Mouse (Mus musculus) heart, postnatal 0 days (tissue): ENCODE data around the gene Ube2g2. TPM values are rescaled to one million over a fixed set of nuclear protein-coding genes. Genes with fewer than 3 reads are reported as not detected.
A peak's percentile ranks its signal among the peaks of the same experiment; 100 is the strongest.

Experiments
- ATAC-seq: fragments of 200-750 bp; cut with Nextera tagmentation; 2 replicates; pipeline ENCODE4 v1.8.0; 2017; ENCODE audit warnings: low read depth, moderate number of reproducible peaks, moderate library complexity; ENCODE audit not compliant: insufficient read depth
- DNase-seq: peaks from one replicate; pipeline ENCODE4 v3.0.0-alpha.2; 2016; ENCODE audit warnings: low spot score
- H3K27ac ChIP-seq: fragments of 300-500 bp; sonication (generic); 2 replicates; pipeline ENCODE4 v1.5.1; 2014; ENCODE audit warnings: low read depth, mild to moderate bottlenecking
- H3K27me3 ChIP-seq: fragments of 300-500 bp; sonication (generic); 2 replicates; pipeline ENCODE4 v1.6.1; 2014; ENCODE audit warnings: low read length, mixed read lengths; ENCODE audit not compliant: control insufficient read depth, insufficient read depth
- H3K36me3 ChIP-seq: fragments of 300-500 bp; sonication (generic); replicated peaks from 2 replicates; pipeline ENCODE4 v1.6.1; 2014; ENCODE audit warnings: low read length, mixed read lengths; ENCODE audit not compliant: control insufficient read depth, insufficient read depth
- H3K4me1 ChIP-seq: fragments of 300-500 bp; sonication (generic); 2 replicates; pipeline ENCODE4 v1.6.1; 2014; ENCODE audit warnings: antibody characterized with exemption; ENCODE audit not compliant: control insufficient read depth, insufficient read depth
- H3K4me2 ChIP-seq: fragments of 300-500 bp; sonication (generic); 2 replicates; pipeline ENCODE4 v1.6.1; 2014; ENCODE audit warnings: low read depth, mild to moderate bottlenecking, low read length, moderate library complexity
- H3K4me3 ChIP-seq: fragments of 300-500 bp; sonication (generic); 2 replicates; pipeline ENCODE4 v1.5.1; 2014; ENCODE audit warnings: low read depth, low read length
- H3K9ac ChIP-seq: fragments of 300-500 bp; sonication (generic); replicated peaks from 2 replicates; pipeline ENCODE4 v1.6.1; 2014; ENCODE audit warnings: low read depth, low read length, mixed read lengths
- H3K9me3 ChIP-seq: fragments of 300-500 bp; sonication (generic); replicated peaks from 2 replicates; pipeline ENCODE4 v1.6.1; 2016; ENCODE audit warnings: low read length; ENCODE audit not compliant: control insufficient read depth
- CTCF ChIP-seq: IDR thresholded peaks from 2 replicates; pipeline ENCODE4 v1.5.1; 2016; ENCODE audit warnings: antibody characterized with exemption, control low read depth, low read depth
- EP300 ChIP-seq: IDR thresholded peaks from 2 replicates; pipeline ENCODE4 v1.6.1; 2016; ENCODE audit warnings: antibody characterized with exemption, low read depth
- WGBS: fragments of 180-500 bp; shearing (Covaris S2); extraction: QIAGEN DNeasy Blood & Tissue Kit; methylation state at CpG from one replicate; pipeline ENCODE4 v1.1.7; 2014; 5-methylcytosine and 5-hydroxymethylcytosine counted together
- polyA plus RNA-seq: library from polyadenylated mRNA; unstranded; fragments of >200 nt; fragmentation: Nextera tagmentation; extraction: Ambion mirVana; gene quantifications from 2 replicates; pipeline ENCODE4 v1.2.1, GENCODE M21; 2015
- total RNA-seq: library from RNA; depleted of rRNA; stranded (reverse); fragments of >200 nt; gene quantifications from 2 replicates; pipeline ENCODE4 v1.2.3, GENCODE M21; 2014; ENCODE audit warnings: low replicate concordance

Gene Ube2g2
- total and polyA plus RNA-seq, 2 experiments from 2014 or later: 56.4 to 71.8 TPM

DNA sequence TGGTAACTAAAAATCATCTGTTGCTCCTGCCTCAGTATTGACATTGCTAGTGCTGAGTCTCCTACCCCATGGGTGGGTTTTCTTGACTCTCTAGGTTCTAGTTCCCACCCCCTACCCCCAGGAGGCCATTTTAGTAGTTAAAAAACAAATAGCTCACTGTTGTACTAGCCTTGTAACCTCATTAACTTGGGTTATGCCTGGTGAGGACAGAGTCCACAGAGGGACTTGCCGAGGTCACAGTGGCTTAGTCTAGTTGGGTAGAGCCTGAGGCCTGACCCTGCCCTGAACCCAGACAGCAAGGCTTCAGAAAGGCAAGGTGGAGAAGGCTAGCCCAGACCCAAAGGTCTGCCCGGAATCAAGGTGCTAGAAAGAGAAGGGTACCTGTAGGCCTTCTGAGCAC lies 34.0 kb upstream of the Ube2g2 start:
- Histone ChIP-seq H3K4me1 (peaks cover 28% of the 10 kb centered on the region), H3K4me3 (no peak overlapping the region), H3K9ac (no peak overlapping the region), H3K27ac (no peak overlapping the region), H3K27me3 (no peaks in the 10 kb centered on the region), H3K36me3 (peaks cover 49% of the 10 kb centered on the region), H3K4me2 (no peak overlapping the region), H3K9me3 (no peaks in the 10 kb centered on the region)
- TF ChIP-seq EP300 (no peak), CTCF (no peak)
- WGBS: 85% methylated on average over 2 of the region's 2 CpGs
- ATAC-seq (no peak), DNase-seq (no peak)

DNA sequence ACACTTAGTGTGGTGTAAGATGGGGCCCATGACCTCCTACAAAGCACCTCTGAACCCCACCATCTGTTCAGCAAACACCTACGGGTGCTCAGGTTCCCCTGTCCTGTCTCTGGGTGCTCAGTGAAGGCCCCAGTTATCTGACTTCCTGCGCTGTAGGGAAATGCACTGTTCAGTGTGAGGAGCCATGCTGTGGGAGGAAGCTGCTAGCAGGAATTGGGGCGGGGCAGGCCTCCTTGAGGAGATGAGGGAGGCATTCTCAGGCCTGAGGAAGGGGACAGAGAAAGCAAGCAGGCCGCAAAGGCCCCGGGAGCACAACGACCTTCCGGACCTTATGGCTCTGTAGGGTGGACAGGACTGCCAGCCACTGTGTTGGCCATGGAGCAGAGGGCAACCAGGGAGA lies 33.0 kb upstream of the Ube2g2 start:
- WGBS: 52% methylated on average over 7 of the region's 7 CpGs
- peaks cover 59% of the 10 kb centered on the region for H3K36me3 ChIP-seq

DNA sequence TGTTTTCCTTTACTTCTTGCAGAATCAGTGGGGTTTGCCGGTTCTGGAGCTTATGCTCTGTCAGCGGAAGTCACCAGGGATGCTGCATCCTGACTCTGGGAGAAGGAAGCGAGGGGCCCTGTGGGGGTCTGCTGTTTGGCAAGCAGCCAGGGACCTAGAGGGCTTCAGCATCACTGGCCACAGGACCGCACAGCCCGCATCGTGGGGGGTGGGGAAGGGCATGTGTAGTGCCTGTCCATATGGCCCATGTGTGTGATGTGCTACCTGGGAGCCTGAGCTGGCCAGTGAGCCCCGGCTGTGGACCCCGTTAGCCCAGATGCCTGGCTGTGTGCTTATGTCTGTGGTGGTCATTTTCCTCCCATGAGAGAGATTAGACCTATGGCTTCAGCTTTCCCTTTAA lies 32.3 kb upstream of the Ube2g2 start:
- no peak for ATAC-seq
- 65% methylated on average over 8 of the region's 8 CpGs for WGBS
- H3K4me2 ChIP-seq: peak overlapping the region; percentile 30; the same call in 1 of the 2 replicates
- no peaks in the 10 kb centered on the region for H3K9me3 ChIP-seq
- peak overlapping the region; percentile 8 for H3K27ac ChIP-seq
- H3K27me3 ChIP-seq: no peaks in the 10 kb centered on the region
- peaks cover 19% of the 10 kb centered on the region; the same call in 1 of the 2 replicates for H3K4me1 ChIP-seq
- H3K4me3 ChIP-seq: no peak overlapping the region
- no peak for DNase-seq
- no peak overlapping the region for H3K9ac ChIP-seq
- TF ChIP-seq EP300 (no peak), CTCF (no peak)
- H3K36me3 ChIP-seq: peaks cover 66% of the 10 kb centered on the region

More for the DNA sequence above, 33.0 kb upstream of the Ube2g2 start:
- no peak for DNase-seq
- TF ChIP-seq CTCF: no peak
- TF ChIP-seq EP300: no peak
- Histone ChIP-seq H3K4me3 (no peak overlapping the region), H3K27ac (peak overlapping the region; percentile 12; the same call in 1 of the 2 replicates), H3K9me3 (no peaks in the 10 kb centered on the region), H3K4me2 (peak overlapping the region; percentile 30; the same call in 1 of the 2 replicates), H3K9ac (no peak overlapping the region), H3K27me3 (no peaks in the 10 kb centered on the region), H3K4me1 (peaks cover 19% of the 10 kb centered on the region; the same call in 1 of the 2 replicates)
- no peak for ATAC-seq

DNA sequence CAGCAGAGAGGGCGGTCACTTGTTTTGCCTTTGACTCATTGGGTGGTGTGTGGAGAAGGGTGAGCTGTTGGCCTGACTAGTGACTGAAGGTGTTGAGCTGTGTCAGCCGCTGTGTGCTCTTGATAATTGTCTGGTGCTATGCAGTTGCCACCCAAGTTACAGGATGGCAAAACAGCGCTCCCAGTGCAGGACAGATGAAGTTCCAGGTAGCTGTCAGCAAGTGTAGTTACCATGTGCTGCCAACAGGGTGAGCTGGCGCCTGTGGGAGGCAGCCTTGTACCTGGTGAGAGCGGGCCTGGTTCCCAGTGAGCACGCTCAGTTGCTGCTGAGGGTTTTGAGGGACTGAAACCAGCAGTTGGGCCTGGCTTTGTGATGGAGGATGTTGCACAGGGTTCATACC lies 31.3 kb upstream of the Ube2g2 start:
- no peaks in the 10 kb centered on the region for H3K9me3 ChIP-seq
- H3K4me3 ChIP-seq: no peak overlapping the region
- DNase-seq (peak; percentile 70), ATAC-seq (peak; percentile 82)
- TF ChIP-seq EP300 (no peak), CTCF (peak; percentile 78)
- H3K4me2 ChIP-seq: no peak overlapping the region
- no peaks in the 10 kb centered on the region for H3K27me3 ChIP-seq
- WGBS: 45% methylated on average over 6 of the region's 6 CpGs
- H3K4me1 ChIP-seq: peaks cover 19% of the 10 kb centered on the region; the same call in 1 of the 2 replicates
- H3K36me3 ChIP-seq: peaks cover 76% of the 10 kb centered on the region
- H3K9ac ChIP-seq: no peak overlapping the region
- H3K27ac ChIP-seq: 0 out of 2 replicates have a peak overlapping the region, but pooled peaks have one; percentile 43

DNA sequence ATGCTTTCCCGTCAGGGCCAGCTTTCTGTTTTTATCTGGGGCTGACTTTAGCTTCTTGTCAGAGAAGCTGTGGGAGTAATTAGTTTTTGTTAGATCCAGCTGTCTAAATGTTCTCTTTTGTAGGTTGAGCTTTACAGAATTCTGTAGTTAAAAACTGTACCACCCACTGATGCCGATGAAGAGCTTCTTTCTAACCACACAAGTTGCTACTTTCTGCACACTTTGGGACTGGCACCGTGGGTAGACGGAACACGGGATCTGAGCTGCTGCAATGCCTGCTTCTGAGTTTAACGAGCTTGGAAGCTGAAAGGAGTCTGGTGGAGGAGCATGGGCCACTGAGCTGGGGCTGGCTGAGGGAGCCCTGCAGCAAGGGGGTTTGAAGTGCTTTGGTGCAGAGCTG lies 30.5 kb upstream of the Ube2g2 start:
- H3K4me2 ChIP-seq: no peak overlapping the region
- no peak overlapping the region for H3K4me3 ChIP-seq
- ATAC-seq: no peak
- H3K27ac ChIP-seq: no peak overlapping the region
- no peaks in the 10 kb centered on the region for H3K9me3 ChIP-seq
- H3K9ac ChIP-seq: no peak overlapping the region
- peaks cover 84% of the 10 kb centered on the region for H3K36me3 ChIP-seq
- H3K27me3 ChIP-seq: no peaks in the 10 kb centered on the region
- DNase-seq: no peak
- TF ChIP-seq EP300: no peak
- TF ChIP-seq CTCF: no peak
- WGBS: 73% methylated on average over 6 of the region's 6 CpGs
- H3K4me1 ChIP-seq: peaks cover 15% of the 10 kb centered on the region; the same call in 1 of the 2 replicates

DNA sequence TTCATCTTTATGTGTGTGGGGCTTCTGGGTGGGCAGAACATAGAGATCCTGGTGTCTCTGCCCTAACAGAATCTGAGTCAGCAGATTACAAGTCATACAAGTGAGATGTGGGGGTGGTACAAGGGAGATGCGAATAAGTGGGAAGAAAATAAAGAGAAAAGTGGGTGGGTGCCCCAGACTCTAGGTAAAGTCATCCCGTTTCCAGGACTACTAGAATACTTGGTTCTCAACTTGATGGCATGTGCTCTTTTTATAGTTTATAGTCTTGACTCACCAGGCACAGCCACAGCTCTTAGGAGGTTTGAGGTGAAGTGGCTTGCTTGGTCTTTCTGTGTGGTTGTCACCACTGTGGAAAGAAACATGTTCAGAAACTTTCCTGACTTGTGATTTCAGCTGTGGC lies 26.0 kb upstream of the Ube2g2 start:
- H3K4me1 ChIP-seq: no peaks in the 10 kb centered on the region
- ATAC-seq (no peak), DNase-seq (no peak)
- peaks cover 82% of the 10 kb centered on the region for H3K36me3 ChIP-seq
- H3K27ac ChIP-seq: no peak overlapping the region
- no peak overlapping the region for H3K4me2 ChIP-seq
- H3K9me3 ChIP-seq: no peaks in the 10 kb centered on the region
- H3K4me3 ChIP-seq: no peak overlapping the region
- H3K9ac ChIP-seq: no peak overlapping the region
- no peaks in the 10 kb centered on the region for H3K27me3 ChIP-seq
- TF ChIP-seq CTCF: no peak
- TF ChIP-seq EP300: no peak
- WGBS: 86% methylated on average over 2 of the region's 2 CpGs
